ENCODE assay signal across 12 mouse cellular contexts in the genomic region with DNA sequence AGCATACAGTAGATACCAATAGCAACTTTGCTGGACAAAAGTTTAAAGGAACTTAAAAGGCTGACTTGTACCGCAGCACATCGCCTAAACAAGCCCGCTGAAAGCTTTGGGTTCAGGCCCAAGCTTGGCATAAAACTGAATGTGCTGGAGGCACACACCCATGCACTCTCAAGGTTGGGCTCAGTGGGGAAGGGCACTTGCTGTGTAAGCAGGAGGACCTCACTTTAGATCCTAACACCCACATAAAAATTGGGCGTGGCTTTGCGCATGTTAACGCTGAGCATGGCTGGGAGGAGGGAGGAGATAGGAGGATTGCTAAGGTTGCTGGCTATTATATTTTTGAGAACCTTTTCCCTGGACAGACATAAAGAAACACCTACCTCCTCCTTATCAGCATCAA. TPM values are rescaled to one million over a fixed set of nuclear protein-coding genes. Genes with fewer than 3 reads are reported as not detected.
DNase-seq lines count a peak whose midpoint lies in the region; ATAC-seq and TF ChIP-seq lines count a peak whose summit lies in the region.
"Had no signal": no experiment of that assay in that cellular context is flagged by ENCODE, and none has a peak within 500 bp of the region (broad histone marks: within the 10 kb centered on the region; RNA-seq: fewer than 3 reads in every experiment).

No protein-coding gene starts in this region.

- 55% methylated on average over 6 of the region's 6 CpGs for WGBS in heart, embryonic 14.5 days
- WGBS in intestine, postnatal 0 days, result 24% methylated on average over 6 of the region's 6 CpGs

- ATAC-seq in heart, embryonic 14.5 days (ENCODE audit: insufficient number of reproducible peaks, insufficient read depth, low FRiP score, low read depth), result no peak
- ATAC-seq in intestine, postnatal 0 days, result peak; percentile 37; the same call in 1 of the 2 replicates
- ATAC-seq: midbrain, embryonic 13.5 days had no signal

- no peak overlapping the region for H3K9ac ChIP-seq in heart, embryonic 14.5 days (ENCODE audit: low read length)
- H3K9ac ChIP-seq in intestine, postnatal 0 days (ENCODE audit: low read depth, low read length), result peak overlapping the region; percentile 17; the same call in 1 of the 2 replicates
- H3K9ac ChIP-seq: midbrain, embryonic 13.5 days had no signal

- TF ChIP-seq CTCF in intestine, postnatal 0 days (IDR thresholded peaks at IDR 0.05; ENCODE audit: low read depth), result no peak

- H3K27me3 ChIP-seq in heart, embryonic 14.5 days (ENCODE audit: control insufficient read depth, insufficient read depth, low read length), result no peaks in the 10 kb centered on the region
- H3K27me3 ChIP-seq in intestine, postnatal 0 days (replicated peaks; ENCODE audit: control insufficient read depth, insufficient read depth, low read length), result no peaks in the 10 kb centered on the region
- H3K27me3 ChIP-seq: midbrain, embryonic 13.5 days had no signal

- H3K4me3 ChIP-seq in heart, embryonic 14.5 days (ENCODE audit: control insufficient read depth in 1 of 2, insufficient read depth in 1 of 2, low read depth in 1 of 2, low read length in 2 of 2), result no peak overlapping the region
- H3K4me3 ChIP-seq in intestine, postnatal 0 days (ENCODE audit: low read depth, low read length), result no peak overlapping the region
- H3K4me3 ChIP-seq: left cerebral cortex, adult 2 months; midbrain, embryonic 13.5 days had no signal

- DNase-seq in heart, adult 8-10 months (ENCODE audit: low spot score), result no peak
- DNase-seq in urinary bladder, postnatal 14 days (ENCODE audit: low spot score), result peak; percentile 30
- no peak for DNase-seq in urinary bladder, postnatal 10 days (ENCODE audit: low spot score)
- DNase-seq in natural killer cell, adult 2 months (ENCODE audit: low spot score in 2 of 2), result no peak
- DNase-seq in urinary bladder, postnatal 25 days (ENCODE audit: low spot score), result no peak
- no peak for DNase-seq in layer of hippocampus, adult 8-10 months (ENCODE audit: low spot score in 2 of 2)
- DNase-seq: adrenal gland, postnatal 10 days; cerebellum, adult 2 months had no signal

- H3K27ac ChIP-seq in heart, embryonic 14.5 days (replicated peaks in 1 of 2; ENCODE audit: control insufficient read depth in 1 of 2, insufficient read depth in 1 of 2, low read depth in 2 of 2, low read length in 2 of 2), result peak overlapping the region; percentile 19 to 24; a peak in 1 of 4 replicates
- H3K27ac ChIP-seq in intestine, postnatal 0 days (ENCODE audit: low read depth, low read length), result peak overlapping the region; percentile 62; the same call in 1 of the 2 replicates
- H3K27ac ChIP-seq: left cerebral cortex, adult 2 months; midbrain, embryonic 13.5 days had no signal

- no peak overlapping the region for H3K4me2 ChIP-seq in heart, embryonic 14.5 days (ENCODE audit: low read length)
- H3K4me2 ChIP-seq in intestine, postnatal 0 days (replicated peaks; ENCODE audit: low read depth), result no peak overlapping the region
- H3K4me2 ChIP-seq: midbrain, embryonic 13.5 days had no signal

- H3K9me3 ChIP-seq in heart, embryonic 14.5 days (ENCODE audit: control insufficient read depth, low read length), result no peaks in the 10 kb centered on the region
- H3K9me3 ChIP-seq in intestine, postnatal 0 days (ENCODE audit: control insufficient read depth), result no peaks in the 10 kb centered on the region
- H3K9me3 ChIP-seq: midbrain, embryonic 13.5 days had no signal

- peaks cover 7% of the 10 kb centered on the region in 2 experiments for H3K4me1 ChIP-seq in heart, embryonic 14.5 days (ENCODE audit: control insufficient read depth in 2 of 2, insufficient read depth in 2 of 2, low read length in 2 of 2)
- H3K4me1 ChIP-seq in intestine, postnatal 0 days (replicated peaks; ENCODE audit: control insufficient read depth, insufficient read depth, low read length), result peaks cover 9% of the 10 kb centered on the region

- H3K36me3 ChIP-seq in heart, embryonic 14.5 days (ENCODE audit: control insufficient read depth, insufficient read depth, low read length), result peaks cover 6% of the 10 kb centered on the region
- H3K36me3 ChIP-seq in intestine, postnatal 0 days (ENCODE audit: control insufficient read depth, insufficient read depth), result no peaks in the 10 kb centered on the region

RNA-seq across cellular contexts. Expression of gene Atpif1, which starts 8.7 kb away (rescaled TPM):
- 1,706 and 1,766 TPM in 2 replicates for polyA plus RNA-seq in heart, embryonic 14.5 days (2014; fragmentation: Nextera tagmentation; extraction: Ambion mirVana)
- 100 to 1,000 TPM; 262 to 368 (median 320) TPM for total RNA-seq in heart, adult 8-10 months (2022)
- polyA plus RNA-seq in intestine, postnatal 0 days (2015; fragmentation: Nextera tagmentation; extraction: Ambion mirVana), result 1,746 and 1,835 TPM in 2 replicates
- 100 to 1,000 TPM; 313 to 407 (median 357) TPM for total RNA-seq in layer of hippocampus, adult 8-10 months (2022)

RNA-seq across cellular contexts. Expression of gene Dnajc8, which starts 10.5 kb away (rescaled TPM):
- polyA plus RNA-seq in heart, embryonic 14.5 days (2014; fragmentation: Nextera tagmentation; extraction: Ambion mirVana), result 112 and 117 TPM in 2 replicates
- total RNA-seq in heart, adult 8-10 months (2022), result 10 to 100 TPM; 50.4 to 67.2 (median 58.2) TPM
- 119 and 120 TPM in 2 replicates for polyA plus RNA-seq in intestine, postnatal 0 days (2015; fragmentation: Nextera tagmentation; extraction: Ambion mirVana)
- 100 to 1,000 TPM in 2 of 4 experiments, 10 to 100 TPM in 2; 88.8 to 104 (median 94.6) TPM for total RNA-seq in layer of hippocampus, adult 8-10 months (2022)

RNA-seq across cellular contexts. Expression of gene Sesn2, which starts 14.5 kb away (rescaled TPM):
- polyA plus RNA-seq in heart, embryonic 14.5 days (2014; fragmentation: Nextera tagmentation; extraction: Ambion mirVana), result 3.8 and 4.4 TPM in 2 replicates
- total RNA-seq in heart, adult 8-10 months (2022), result 1 to 10 TPM; 2.6 to 3.6 (median 3.0) TPM
- polyA plus RNA-seq in intestine, postnatal 0 days (2015; fragmentation: Nextera tagmentation; extraction: Ambion mirVana), result 17.2 and 18.0 TPM in 2 replicates
- 10 to 100 TPM; 13.1 to 14.5 (median 14.4) TPM for total RNA-seq in layer of hippocampus, adult 8-10 months (2022)

RNA-seq across cellular contexts. Expression of gene Ptafr, which starts 39.1 kb away (rescaled TPM):
- 0.66 and 0.73 TPM in 2 replicates for polyA plus RNA-seq in heart, embryonic 14.5 days (2014; fragmentation: Nextera tagmentation; extraction: Ambion mirVana)
- total RNA-seq in heart, adult 8-10 months (2022), result 1 to 10 TPM; 1.2 to 1.9 (median 1.3) TPM
- polyA plus RNA-seq in intestine, postnatal 0 days (2015; fragmentation: Nextera tagmentation; extraction: Ambion mirVana), result 4.7 and 5.2 TPM in 2 replicates
- total RNA-seq in layer of hippocampus, adult 8-10 months (2022), result 1 to 10 TPM; 1.1 to 3.8 (median 2.5) TPM
